Mouse (Mus musculus) stomach, embryonic 16.5 days (tissue): ENCODE data around the gene B230307C23Rik. TPM values are rescaled to one million over a fixed set of nuclear protein-coding genes. Genes with fewer than 3 reads are reported as not detected.

Experiments used
- ATAC-seq: fragments of 200-750 bp; cut with Nextera tagmentation; 2 replicates; pipeline ENCODE4 v1.8.0; 2017; ENCODE audit warnings: moderate number of reproducible peaks, moderate TSS enrichment; ENCODE audit not compliant: insufficient read depth, low FRiP score
- H3K27ac ChIP-seq: fragments of 300-500 bp; sonication (generic); 2 replicates; pipeline ENCODE4 v1.5.1; 2014; ENCODE audit warnings: low read length
- H3K27me3 ChIP-seq: fragments of 300-500 bp; sonication (generic); 2 replicates; pipeline ENCODE4 v1.6.1; 2014; ENCODE audit warnings: low read length, control low read depth, mixed read lengths; ENCODE audit not compliant: control insufficient read depth, insufficient read depth
- H3K36me3 ChIP-seq: fragments of 300-500 bp; sonication (generic); 2 replicates; pipeline ENCODE4 v1.6.1; 2014; ENCODE audit warnings: low read length; ENCODE audit not compliant: control insufficient read depth, insufficient read depth
- H3K4me1 ChIP-seq: fragments of 300-500 bp; sonication (generic); 2 replicates; pipeline ENCODE4 v1.6.1; 2014; ENCODE audit warnings: low read length, control low read depth, mixed read lengths; ENCODE audit not compliant: control insufficient read depth, insufficient read depth
- H3K4me2 ChIP-seq: fragments of 300-500 bp; sonication (generic); 2 replicates; pipeline ENCODE4 v1.6.1; 2014; ENCODE audit warnings: low read depth, low read length, mixed read lengths
- H3K4me3 ChIP-seq: fragments of 300-500 bp; sonication (generic); replicated peaks from 2 replicates; pipeline ENCODE4 v1.5.1; 2014; ENCODE audit warnings: mild to moderate bottlenecking, low read length
- H3K9ac ChIP-seq: fragments of 300-500 bp; sonication (generic); 2 replicates; pipeline ENCODE4 v1.6.1; 2014; ENCODE audit warnings: low read length
- H3K9me3 ChIP-seq: fragments of 300-500 bp; sonication (generic); replicated peaks from 2 replicates; pipeline ENCODE4 v1.6.1; 2016; ENCODE audit warnings: low read length, control low read depth; ENCODE audit not compliant: control insufficient read depth
- WGBS: fragments of 180-500 bp; shearing (Covaris S2); extraction: QIAGEN DNeasy Blood & Tissue Kit; methylation state at CpG from one replicate; pipeline ENCODE4 v1.1.7; 2014; 5-methylcytosine and 5-hydroxymethylcytosine counted together
- polyA plus RNA-seq: library from polyadenylated mRNA; unstranded; fragments of >200 nt; fragmentation: Nextera tagmentation; extraction: Ambion mirVana; gene quantifications from 2 replicates; pipeline ENCODE4 v1.2.1, GENCODE M21; 2015

The B230307C23Rik gene
- 25.5 and 31.2 TPM in 2 replicates for polyA plus RNA-seq

GRCm38 (mm10) chr16:97996616-97997382 is at the start of gene B230307C23Rik:
Gene B230307C23Rik, plus strand, starts transcription at chr16:97997315.
- Histone ChIP-seq H3K27me3 (no peaks in the 10 kb centered on the region), H3K4me2 (peak within 1 kb of the TSS; percentile 69), H3K36me3 (peaks cover 11% of the 10 kb centered on the region), H3K27ac (peak within 1 kb of the TSS; percentile 88), H3K4me3 (peak within 1 kb of the TSS; percentile 53), H3K9me3 (peaks cover 3% of the 10 kb centered on the region; the same call in 1 of the 2 replicates), H3K4me1 (peaks cover 15% of the 10 kb centered on the region), H3K9ac (peak within 1 kb of the TSS; percentile 75)
- 1% methylated on average over 22 of the region's 22 CpGs for WGBS
- ATAC-seq: peak; percentile 97

GRCm38 (mm10) chr16:97948836-97949235 is 48.3 kb upstream of the B230307C23Rik start:
- WGBS: 79% methylated on average over 4 of the region's 4 CpGs
- ATAC-seq: no peak
- no peak overlapping the region for H3K4me2 ChIP-seq
- H3K27me3 ChIP-seq: no peaks in the 10 kb centered on the region
- H3K9me3 ChIP-seq: no peaks in the 10 kb centered on the region
- H3K9ac ChIP-seq: no peak overlapping the region
- no peak overlapping the region for H3K27ac ChIP-seq
- H3K4me1 ChIP-seq: no peaks in the 10 kb centered on the region
- peaks cover 12% of the 10 kb centered on the region for H3K36me3 ChIP-seq
- no peak overlapping the region for H3K4me3 ChIP-seq

GRCm38 (mm10) chr16:97950061-97950460 is 47.1 kb upstream of the B230307C23Rik start:
- no peak overlapping the region for H3K4me3 ChIP-seq
- ATAC-seq: no peak
- no peak overlapping the region for H3K9ac ChIP-seq
- no peak overlapping the region for H3K27ac ChIP-seq
- H3K4me1 ChIP-seq: no peaks in the 10 kb centered on the region
- 95% methylated on average over 8 of the region's 8 CpGs for WGBS
- no peak overlapping the region for H3K4me2 ChIP-seq
- peaks cover 12% of the 10 kb centered on the region for H3K36me3 ChIP-seq
- H3K9me3 ChIP-seq: no peaks in the 10 kb centered on the region
- no peaks in the 10 kb centered on the region for H3K27me3 ChIP-seq

- Histone ChIP-seq H3K27ac (no peak overlapping the region), H3K4me3 (no peak overlapping the region), H3K4me1 (0 out of 2 replicates have a peak, but pooled peaks cover under 1% of the 10 kb centered on the region), H3K4me2 (no peak overlapping the region), H3K36me3 (peaks cover 17% of the 10 kb centered on the region), H3K27me3 (no peaks in the 10 kb centered on the region), H3K9ac (no peak overlapping the region), H3K9me3 (no peaks in the 10 kb centered on the region)
- ATAC-seq: no peak
- 93% methylated on average over 4 of the region's 4 CpGs for WGBS
Observed at GRCm38 (mm10) chr16:97952371-97952770, 44.7 kb upstream of the B230307C23Rik start.

- 79% methylated on average over 9 of the region's 9 CpGs for WGBS
- ATAC-seq: no peak
Observed at GRCm38 (mm10) chr16:97952801-97953200, 44.3 kb upstream of the B230307C23Rik start.

GRCm38 (mm10) chr16:97953300-97953699 is 43.8 kb upstream of the B230307C23Rik start:
- no peak overlapping the region for H3K9ac ChIP-seq
- 73% methylated on average over 2 of the region's 2 CpGs for WGBS
- H3K9me3 ChIP-seq: no peaks in the 10 kb centered on the region
- ATAC-seq: no peak
- H3K27me3 ChIP-seq: no peaks in the 10 kb centered on the region
- H3K4me3 ChIP-seq: no peak overlapping the region
- peaks cover 5% of the 10 kb centered on the region; the same call in 1 of the 2 replicates for H3K4me1 ChIP-seq
- no peak overlapping the region for H3K27ac ChIP-seq
- no peak overlapping the region for H3K4me2 ChIP-seq
- H3K36me3 ChIP-seq: peaks cover 17% of the 10 kb centered on the region

More at GRCm38 (mm10) chr16:97952801-97953200, 44.3 kb upstream of the B230307C23Rik start:
- Histone ChIP-seq H3K4me1 (peaks cover 5% of the 10 kb centered on the region; the same call in 1 of the 2 replicates), H3K4me2 (no peak overlapping the region), H3K9ac (no peak overlapping the region), H3K27me3 (no peaks in the 10 kb centered on the region), H3K27ac (no peak overlapping the region), H3K36me3 (peaks cover 17% of the 10 kb centered on the region), H3K9me3 (no peaks in the 10 kb centered on the region), H3K4me3 (no peak overlapping the region)

GRCm38 (mm10) chr16:97956011-97956410 is 41.1 kb upstream of the B230307C23Rik start:
- 67% methylated on average over 2 of the region's 2 CpGs for WGBS
- Histone ChIP-seq H3K27me3 (no peaks in the 10 kb centered on the region), H3K9me3 (no peaks in the 10 kb centered on the region), H3K36me3 (peaks cover 9% of the 10 kb centered on the region), H3K4me3 (no peak overlapping the region), H3K27ac (no peak overlapping the region), H3K4me1 (peaks cover 10% of the 10 kb centered on the region; the same call in 1 of the 2 replicates), H3K9ac (no peak overlapping the region), H3K4me2 (no peak overlapping the region)
- ATAC-seq: no peak

- Histone ChIP-seq H3K4me2 (no peak overlapping the region), H3K9me3 (no peaks in the 10 kb centered on the region), H3K27me3 (no peaks in the 10 kb centered on the region), H3K4me3 (no peak overlapping the region), H3K27ac (no peak overlapping the region), H3K36me3 (peaks cover 5% of the 10 kb centered on the region; the same call in 1 of the 2 replicates), H3K9ac (no peak overlapping the region), H3K4me1 (peaks cover 14% of the 10 kb centered on the region; the same call in 1 of the 2 replicates)
- no peak for ATAC-seq
Observed at GRCm38 (mm10) chr16:97957626-97958025, 39.5 kb upstream of the B230307C23Rik start.

- H3K36me3 ChIP-seq: peaks cover 5% of the 10 kb centered on the region; the same call in 1 of the 2 replicates
- no peak for ATAC-seq
- no peak overlapping the region for H3K4me2 ChIP-seq
- no peaks in the 10 kb centered on the region for H3K9me3 ChIP-seq
- H3K27me3 ChIP-seq: no peaks in the 10 kb centered on the region
- no peak overlapping the region for H3K4me3 ChIP-seq
- no peak overlapping the region for H3K9ac ChIP-seq
- peaks cover 14% of the 10 kb centered on the region; the same call in 1 of the 2 replicates for H3K4me1 ChIP-seq
- no peak overlapping the region for H3K27ac ChIP-seq
Observed at GRCm38 (mm10) chr16:97958401-97958973, 38.6 kb upstream of the B230307C23Rik start.
